Mouse (Mus musculus) midbrain, postnatal 0 days (tissue): Measurements from ENCODE around the gene Gimap1. TPM values are rescaled to one million over a fixed set of nuclear protein-coding genes. Genes with fewer than 3 reads are reported as not detected.
A peak's percentile ranks its signal among the peaks of the same experiment; 100 is the strongest.

ENCODE experiments used
- ATAC-seq: fragments of 200-750 bp; cut with Nextera tagmentation; 2 replicates; pipeline ENCODE4 v1.8.0; 2017; ENCODE audit warnings: moderate number of reproducible peaks, mild to moderate bottlenecking, moderate TSS enrichment, moderate library complexity; ENCODE audit not compliant: low FRiP score
- DNase-seq: peaks from one replicate; pipeline ENCODE4 v3.0.0-alpha.2; 2015; ENCODE audit warnings: low spot score
- H3K27ac ChIP-seq: fragments of 300-500 bp; sonication (generic); 2 replicates; pipeline ENCODE4 v1.5.1; 2014; ENCODE audit warnings: low read depth, mild to moderate bottlenecking, low read length, mixed read lengths
- H3K27me3 ChIP-seq: fragments of 300-500 bp; sonication (generic); 2 replicates; pipeline ENCODE4 v1.6.1; 2014; ENCODE audit warnings: low read length, control low read depth, mixed read lengths; ENCODE audit not compliant: insufficient read depth
- H3K36me3 ChIP-seq: fragments of 300-500 bp; sonication (generic); 2 replicates; pipeline ENCODE4 v1.6.1; 2014; ENCODE audit warnings: low read length, control low read depth, mixed read lengths; ENCODE audit not compliant: insufficient read depth
- H3K4me1 ChIP-seq: fragments of 300-500 bp; sonication (generic); 2 replicates; pipeline ENCODE4 v1.6.1; 2014; ENCODE audit warnings: mild to moderate bottlenecking, control low read depth, antibody characterized with exemption, low read length, mixed read lengths; ENCODE audit not compliant: insufficient read depth
- H3K4me2 ChIP-seq: fragments of 300-500 bp; sonication (generic); 2 replicates; pipeline ENCODE4 v1.6.1; 2014; ENCODE audit warnings: low read depth, mild to moderate bottlenecking, low read length, mixed read lengths; ENCODE audit not compliant: poor library complexity, severe bottlenecking
- H3K4me3 ChIP-seq: fragments of 300-500 bp; sonication (generic); 2 replicates; pipeline ENCODE4 v1.5.1; 2014; ENCODE audit warnings: low read depth, mild to moderate bottlenecking, low read length, moderate library complexity
- H3K9ac ChIP-seq: fragments of 300-500 bp; sonication (generic); replicated peaks from 2 replicates; pipeline ENCODE4 v1.6.1; 2014; ENCODE audit warnings: mild to moderate bottlenecking, low read length, moderate library complexity, mixed read lengths; ENCODE audit not compliant: poor library complexity, severe bottlenecking
- H3K9me3 ChIP-seq: fragments of 300-500 bp; sonication (generic); 2 replicates; pipeline ENCODE4 v1.6.1; 2016; ENCODE audit warnings: low read length, control low read depth
- CTCF ChIP-seq: IDR thresholded peaks from 2 replicates; pipeline ENCODE4 v1.5.1; 2016; ENCODE audit warnings: antibody characterized with exemption, mild to moderate bottlenecking
- WGBS: fragments of 180-500 bp; shearing (Covaris S2); extraction: QIAGEN DNeasy Blood & Tissue Kit; methylation state at CpG from one replicate; pipeline ENCODE4 v1.1.7; 2014; 5-methylcytosine and 5-hydroxymethylcytosine counted together
- polyA plus RNA-seq: library from polyadenylated mRNA; unstranded; fragments of >200 nt; fragmentation: Nextera tagmentation; extraction: Ambion mirVana; gene quantifications from 2 replicates; pipeline ENCODE4 v1.2.1, GENCODE M21; 2015
- total RNA-seq: library from RNA; depleted of rRNA; stranded (reverse); fragments of >200 nt; gene quantifications from 2 replicates; pipeline ENCODE4 v1.2.3, GENCODE M21; 2014

Gene Gimap1
- total and polyA plus RNA-seq, 2 experiments from 2014 or later = 1.6 to 2.9 TPM

- H3K4me3 ChIP-seq = no peak overlapping the region
- H3K4me1 ChIP-seq = no peaks in the 10 kb centered on the region
- ATAC-seq = no peak
- WGBS = 46% methylated on average over 3 of the region's 3 CpGs
- H3K27ac ChIP-seq = no peak overlapping the region
- no peak overlapping the region for H3K4me2 ChIP-seq
- H3K36me3 ChIP-seq = no peaks in the 10 kb centered on the region
- TF ChIP-seq CTCF = no peak
- H3K9ac ChIP-seq = no peak overlapping the region
- no peaks in the 10 kb centered on the region for H3K27me3 ChIP-seq
- no peaks in the 10 kb centered on the region for H3K9me3 ChIP-seq
- DNase-seq = no peak
These were observed 32.7 kb upstream of the Gimap1 start for GRCm38 (mm10) chr6:48706130-48706529.

GRCm38 (mm10) chr6:48718455-48718854 lies 20.4 kb upstream of the Gimap1 start, which contains the start of the genes Gm28053 and Gimap7:
Gene Gm28053 (plus strand): TSS chr6:48718607.
Gene Gimap7 (plus strand): TSS chr6:48718621.
- no peak for DNase-seq
- no peak for ATAC-seq
- Histone ChIP-seq H3K36me3 (no peaks in the 10 kb centered on the region), H3K27ac (no peak within 1 kb of the TSS), H3K9ac (no peak within 1 kb of the TSS), H3K4me3 (no peak within 1 kb of the TSS), H3K9me3 (no peaks in the 10 kb centered on the region), H3K4me2 (no peak within 1 kb of the TSS), H3K4me1 (no peaks in the 10 kb centered on the region), H3K27me3 (no peaks in the 10 kb centered on the region)
- 63% methylated on average over 2 of the region's 2 CpGs for WGBS
- no peak for TF ChIP-seq CTCF

GRCm38 (mm10) chr6:48720326-48720725 lies 18.5 kb upstream of the Gimap1 start:
- ATAC-seq (no peak), DNase-seq (no peak)
- 80% methylated on average over 4 of the region's 4 CpGs for WGBS
- no peaks in the 10 kb centered on the region for H3K9me3 ChIP-seq
- H3K27ac ChIP-seq = no peak overlapping the region
- no peak overlapping the region for H3K4me2 ChIP-seq
- no peaks in the 10 kb centered on the region for H3K27me3 ChIP-seq
- no peaks in the 10 kb centered on the region for H3K4me1 ChIP-seq
- no peak for TF ChIP-seq CTCF
- H3K9ac ChIP-seq = no peak overlapping the region
- no peaks in the 10 kb centered on the region for H3K36me3 ChIP-seq
- H3K4me3 ChIP-seq = no peak overlapping the region

GRCm38 (mm10) chr6:48723468-48723867 lies 15.4 kb upstream of the Gimap1 start:
- TF ChIP-seq CTCF = no peak
- H3K36me3 ChIP-seq = no peaks in the 10 kb centered on the region
- H3K27me3 ChIP-seq = no peaks in the 10 kb centered on the region
- H3K4me3 ChIP-seq = no peak overlapping the region
- ATAC-seq (no peak), DNase-seq (no peak)
- no peak overlapping the region for H3K9ac ChIP-seq
- H3K4me1 ChIP-seq = no peaks in the 10 kb centered on the region
- H3K9me3 ChIP-seq = no peaks in the 10 kb centered on the region
- no peak overlapping the region for H3K27ac ChIP-seq
- H3K4me2 ChIP-seq = no peak overlapping the region
- WGBS = 85% methylated on average over 8 of the region's 8 CpGs

- 0% methylated on average over 1 of the region's 1 CpGs for WGBS
- no peaks in the 10 kb centered on the region for H3K9me3 ChIP-seq
- H3K4me1 ChIP-seq = no peaks in the 10 kb centered on the region
- no peak for ATAC-seq
- H3K27ac ChIP-seq = no peak overlapping the region
- no peak overlapping the region for H3K9ac ChIP-seq
- H3K27me3 ChIP-seq = no peaks in the 10 kb centered on the region
- H3K4me2 ChIP-seq = no peak overlapping the region
- TF ChIP-seq CTCF = no peak
- no peak overlapping the region for H3K4me3 ChIP-seq
- peak; percentile 37 for DNase-seq
- H3K36me3 ChIP-seq = no peaks in the 10 kb centered on the region
These were observed 13.4 kb upstream of the Gimap1 start for GRCm38 (mm10) chr6:48725476-48725875.

- DNase-seq (no peak), ATAC-seq (no peak)
- no peak for TF ChIP-seq CTCF
- WGBS = 94% methylated on average over 5 of the region's 5 CpGs
- H3K27me3 ChIP-seq = no peaks in the 10 kb centered on the region
- H3K9me3 ChIP-seq = no peaks in the 10 kb centered on the region
- H3K4me2 ChIP-seq = no peak overlapping the region
- H3K27ac ChIP-seq = no peak overlapping the region
- no peaks in the 10 kb centered on the region for H3K4me1 ChIP-seq
- H3K9ac ChIP-seq = no peak overlapping the region
- no peaks in the 10 kb centered on the region for H3K36me3 ChIP-seq
- no peak overlapping the region for H3K4me3 ChIP-seq
These were observed 11.1 kb upstream of the Gimap1 start for GRCm38 (mm10) chr6:48727761-48728160.
